Comparison of ENCODE assay signal across 16 mouse cellular contexts in the genomic region with DNA sequence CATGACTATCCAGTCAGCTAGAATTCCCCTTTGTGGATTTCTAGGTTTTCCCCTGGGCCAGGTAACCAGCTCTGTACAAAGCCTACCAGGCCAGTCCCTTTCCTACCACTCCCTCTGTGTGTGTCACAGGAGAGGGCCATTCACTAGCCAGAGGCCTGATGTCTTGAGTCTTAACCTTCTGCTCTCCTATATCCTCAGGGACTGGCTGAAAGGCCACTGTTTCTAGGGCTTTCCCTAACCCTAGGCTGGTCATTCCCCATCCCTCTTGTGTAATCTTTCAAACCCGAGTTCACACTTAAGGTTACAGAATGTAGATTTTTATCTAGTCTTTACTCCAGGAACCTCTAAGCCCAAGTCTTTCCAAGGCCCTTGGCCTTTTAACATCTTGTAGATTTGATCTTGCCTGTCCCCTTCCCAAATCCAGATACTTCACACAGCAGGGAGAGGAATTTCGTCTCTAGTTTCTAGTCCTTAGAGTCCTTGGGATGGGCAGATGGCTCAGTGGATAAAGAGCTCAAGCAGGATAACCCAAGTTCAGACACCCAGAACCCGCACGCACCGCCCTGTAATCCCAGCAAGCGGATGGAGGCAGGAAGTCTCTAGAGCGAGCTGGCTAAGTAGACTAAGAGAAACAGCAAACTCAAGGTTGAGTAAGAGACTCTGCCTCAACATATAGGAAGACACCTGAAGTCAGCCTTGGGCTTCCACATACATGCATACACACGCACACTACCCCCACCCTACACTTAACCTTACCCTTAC. TPM values are rescaled to one million over a fixed set of nuclear protein-coding genes. Genes with fewer than 3 reads are reported as not detected.
DNase-seq lines count a peak whose midpoint lies in the region; ATAC-seq and TF ChIP-seq lines count a peak whose summit lies in the region.
"Had no signal": no experiment of that assay in that cellular context is flagged by ENCODE, and none has a peak within 500 bp of the region (broad histone marks: within the 10 kb centered on the region; RNA-seq: fewer than 3 reads in every experiment).

No protein-coding gene starts in this region.

- H3K4me1 ChIP-seq in kidney, embryonic 15.5 days = peaks cover 35% of the 10 kb centered on the region
- H3K4me1 ChIP-seq in intestine, embryonic 15.5 days (replicated peaks) = peaks cover 15% of the 10 kb centered on the region; the same call in 1 of the 2 replicates
- H3K4me1 ChIP-seq in liver, postnatal 0 days (ENCODE audit: insufficient read depth) = peaks cover 37% of the 10 kb centered on the region

- DNase-seq in adrenal gland, postnatal 14 days = peak; percentile 34
- DNase-seq in adrenal gland, postnatal 10 days = no peak
- no peak for DNase-seq in kidney, postnatal 10 days
- DNase-seq in liver, postnatal 0 days = no peak
- no peak for DNase-seq in ovary, postnatal 14 days (ENCODE audit: low spot score)
- DNase-seq: cerebellum, postnatal 25 days; gastrocnemius, postnatal 25 days; right cerebral cortex, postnatal 14 days had no signal

- no peaks in the 10 kb centered on the region for H3K27me3 ChIP-seq in kidney, embryonic 15.5 days
- no peaks in the 10 kb centered on the region for H3K27me3 ChIP-seq in intestine, embryonic 15.5 days (replicated peaks)
- H3K27me3 ChIP-seq in liver, postnatal 0 days (ENCODE audit: insufficient read depth, low read length) = no peaks in the 10 kb centered on the region
- H3K27me3 ChIP-seq: heart, embryonic 15.5 days; hindbrain, embryonic 12.5 days; limb, embryonic 15.5 days; midbrain, embryonic 12.5 days had no signal

- no peak for ATAC-seq in kidney, embryonic 15.5 days (replicated peaks; ENCODE audit: low FRiP score)
- no peak for ATAC-seq in intestine, embryonic 15.5 days
- ATAC-seq in liver, postnatal 0 days = no peak
- ATAC-seq in erythroid progenitor cell, adult 5-6 weeks (replicated peaks; ENCODE audit: low FRiP score, poor library complexity, severe bottlenecking) = no peak

- no peak for TF ChIP-seq CTCF in liver, postnatal 0 days (IDR thresholded peaks at IDR 0.05; ENCODE audit: low read depth)

- TF ChIP-seq EP300 in liver, postnatal 0 days (IDR thresholded peaks at IDR 0.05; ENCODE audit: low read depth) = no peak

- H3K36me3 ChIP-seq in kidney, embryonic 15.5 days = peaks cover 37% of the 10 kb centered on the region
- peaks cover 32% of the 10 kb centered on the region for H3K36me3 ChIP-seq in intestine, embryonic 15.5 days
- peaks cover 52% of the 10 kb centered on the region for H3K36me3 ChIP-seq in liver, postnatal 0 days (replicated peaks; ENCODE audit: insufficient read depth, low read length)

- H3K9me3 ChIP-seq in kidney, embryonic 15.5 days (replicated peaks) = no peaks in the 10 kb centered on the region
- no peaks in the 10 kb centered on the region for H3K9me3 ChIP-seq in intestine, embryonic 15.5 days
- H3K9me3 ChIP-seq in liver, postnatal 0 days (ENCODE audit: low read length) = no peaks in the 10 kb centered on the region
- H3K9me3 ChIP-seq: heart, embryonic 15.5 days; hindbrain, embryonic 12.5 days; limb, embryonic 15.5 days; midbrain, embryonic 12.5 days had no signal

- H3K4me2 ChIP-seq in kidney, embryonic 15.5 days = peak overlapping the region; percentile 87; the same call in 1 of the 2 replicates
- no peak overlapping the region; the same call in 1 of the 2 replicates for H3K4me2 ChIP-seq in intestine, embryonic 15.5 days (replicated peaks)
- peak overlapping the region; percentile 92 for H3K4me2 ChIP-seq in liver, postnatal 0 days (ENCODE audit: low read depth, low read length)
- H3K4me2 ChIP-seq: heart, embryonic 15.5 days; hindbrain, embryonic 12.5 days; limb, embryonic 15.5 days; midbrain, embryonic 12.5 days had no signal

- H3K27ac ChIP-seq in kidney, embryonic 15.5 days = peak overlapping the region; percentile 48
- peak overlapping the region; percentile 42 for H3K27ac ChIP-seq in intestine, embryonic 15.5 days
- no peak overlapping the region for H3K27ac ChIP-seq in liver, postnatal 0 days (ENCODE audit: low read depth)
- H3K27ac ChIP-seq: heart, embryonic 15.5 days; hindbrain, embryonic 12.5 days; limb, embryonic 15.5 days; midbrain, embryonic 12.5 days had no signal

- WGBS in kidney, embryonic 15.5 days = 92% methylated on average over 8 of the region's 8 CpGs
- 87% methylated on average over 8 of the region's 8 CpGs for WGBS in intestine, embryonic 15.5 days
- 76% methylated on average over 8 of the region's 8 CpGs for WGBS in liver, postnatal 0 days (ENCODE audit: insufficient replicate concordance)

- H3K4me3 ChIP-seq in kidney, embryonic 15.5 days (replicated peaks) = no peak overlapping the region
- H3K4me3 ChIP-seq in intestine, embryonic 15.5 days (replicated peaks) = no peak overlapping the region
- H3K4me3 ChIP-seq in liver, postnatal 0 days (ENCODE audit: low read depth, low read length) = peak overlapping the region; percentile 90
- H3K4me3 ChIP-seq: heart, embryonic 15.5 days; hindbrain, embryonic 12.5 days; limb, embryonic 15.5 days; midbrain, embryonic 12.5 days; myocyte had no signal

- H3K9ac ChIP-seq in kidney, embryonic 15.5 days = no peak overlapping the region
- no peak overlapping the region for H3K9ac ChIP-seq in intestine, embryonic 15.5 days
- H3K9ac ChIP-seq in liver, postnatal 0 days (replicated peaks) = peak overlapping the region; percentile 6; the same call in 1 of the 2 replicates
- H3K9ac ChIP-seq: hindbrain, embryonic 12.5 days; limb, embryonic 15.5 days; midbrain, embryonic 12.5 days had no signal

RNA-seq across cellular contexts. Expression of gene Snrpd3, which starts 3.9 kb away (rescaled TPM):
- total RNA-seq in adrenal gland, postnatal 14 days (2021) = 87.9 and 88.0 TPM in 2 replicates
- 10 to 100 TPM; 96.8 to 100.0 TPM for total RNA-seq in adrenal gland, postnatal 10 days (2021)
- polyA plus RNA-seq in kidney, embryonic 15.5 days (2015; fragmentation: Nextera tagmentation; extraction: Ambion mirVana) = 175 and 183 TPM in 2 replicates
- 147 and 156 TPM in 2 replicates for polyA plus RNA-seq in intestine, embryonic 15.5 days (2015; fragmentation: Nextera tagmentation; extraction: Ambion mirVana)
- 51.9 and 58.8 TPM in 2 replicates for polyA plus RNA-seq in liver, postnatal 0 days (2015; fragmentation: Nextera tagmentation; extraction: Ambion mirVana)
- total RNA-seq in erythroid progenitor cell, adult 5-6 weeks (2015; ENCODE audit: low replicate concordance) = 14.3 and 49.7 TPM in 2 replicates
- 16.3 and 42.9 TPM in 2 replicates for total RNA-seq in erythroid progenitor cell, adult 5-6 weeks (2017; ENCODE audit: low replicate concordance)

RNA-seq across cellular contexts. Expression of gene Gucd1, which starts 4.3 kb away (rescaled TPM):
- 41.0 and 61.5 TPM in 2 replicates for total RNA-seq in adrenal gland, postnatal 14 days (2021)
- total RNA-seq in adrenal gland, postnatal 10 days (2021) = 10 to 100 TPM; 51.3 to 57.3 TPM
- polyA plus RNA-seq in kidney, embryonic 15.5 days (2015; fragmentation: Nextera tagmentation; extraction: Ambion mirVana) = 44.2 and 46.0 TPM in 2 replicates
- polyA plus RNA-seq in intestine, embryonic 15.5 days (2015; fragmentation: Nextera tagmentation; extraction: Ambion mirVana) = 39.8 and 46.7 TPM in 2 replicates
- 45.2 and 45.6 TPM in 2 replicates for polyA plus RNA-seq in liver, postnatal 0 days (2015; fragmentation: Nextera tagmentation; extraction: Ambion mirVana)
- 71.7 and 89.7 TPM in 2 replicates for total RNA-seq in erythroid progenitor cell, adult 5-6 weeks (2015; ENCODE audit: low replicate concordance)
- total RNA-seq in erythroid progenitor cell, adult 5-6 weeks (2017; ENCODE audit: low replicate concordance) = 90.9 and 159 TPM in 2 replicates

RNA-seq across cellular contexts. Expression of gene Lrrc75b, which starts 46.6 kb away (rescaled TPM):
- total RNA-seq in adrenal gland, postnatal 14 days (2021) = 0.70 and 1.1 TPM in 2 replicates
- 1 to 10 TPM; 1.1 to 3.9 TPM for total RNA-seq in adrenal gland, postnatal 10 days (2021)
- 3.0 and 3.1 TPM in 2 replicates for polyA plus RNA-seq in kidney, embryonic 15.5 days (2015; fragmentation: Nextera tagmentation; extraction: Ambion mirVana)
- polyA plus RNA-seq in intestine, embryonic 15.5 days (2015; fragmentation: Nextera tagmentation; extraction: Ambion mirVana) = 2.1 and 2.7 TPM in 2 replicates
- 0.05 and 0.06 TPM in 2 replicates for polyA plus RNA-seq in liver, postnatal 0 days (2015; fragmentation: Nextera tagmentation; extraction: Ambion mirVana)
- total RNA-seq in erythroid progenitor cell, adult 5-6 weeks (2015; ENCODE audit: low replicate concordance) = not detected in 2 replicates
- not detected in 2 replicates for total RNA-seq in erythroid progenitor cell, adult 5-6 weeks (2017; ENCODE audit: low replicate concordance)

RNA-seq across cellular contexts. Expression of gene Ggt1, which starts 47.9 kb away (rescaled TPM):
- 1.7 TPM in 1 of 2 replicates, not detected in the other for total RNA-seq in adrenal gland, postnatal 14 days (2021)
- total RNA-seq in adrenal gland, postnatal 10 days (2021) = under 1 TPM; 0.48 to 0.88 TPM
- 128 and 137 TPM in 2 replicates for polyA plus RNA-seq in kidney, embryonic 15.5 days (2015; fragmentation: Nextera tagmentation; extraction: Ambion mirVana)
- 46.5 and 63.7 TPM in 2 replicates for polyA plus RNA-seq in intestine, embryonic 15.5 days (2015; fragmentation: Nextera tagmentation; extraction: Ambion mirVana)
- 27.4 and 28.6 TPM in 2 replicates for polyA plus RNA-seq in liver, postnatal 0 days (2015; fragmentation: Nextera tagmentation; extraction: Ambion mirVana)
- not detected in 2 replicates for total RNA-seq in erythroid progenitor cell, adult 5-6 weeks (2015; ENCODE audit: low replicate concordance)
- not detected in 2 replicates for total RNA-seq in erythroid progenitor cell, adult 5-6 weeks (2017; ENCODE audit: low replicate concordance)
